Mouse (Mus musculus) midbrain, embryonic 11.5 days (tissue): ENCODE results near the gene Gfpt2. TPM values are rescaled to one million over a fixed set of nuclear protein-coding genes. Genes with fewer than 3 reads are reported as not detected.

Source experiments
- ATAC-seq: fragments of 200-750 bp; cut with Nextera tagmentation; 2 replicates; pipeline ENCODE4 v1.8.0; 2017; ENCODE audit warnings: moderate TSS enrichment, moderate library complexity; ENCODE audit not compliant: low FRiP score
- DNase-seq: peaks from one replicate; pipeline ENCODE4 v3.0.0; 2015; ENCODE audit warnings: low spot score; ENCODE audit errors: missing footprints
- H3K27ac ChIP-seq: fragments of 300-500 bp; sonication (generic); 2 replicates; pipeline ENCODE4 v1.5.1; 2014; ENCODE audit warnings: low read depth, low read length
- H3K27me3 ChIP-seq: fragments of 300-500 bp; sonication (generic); 2 replicates; pipeline ENCODE4 v1.6.1; 2014; ENCODE audit warnings: mild to moderate bottlenecking, low read length, moderate library complexity, mixed read lengths; ENCODE audit not compliant: control insufficient read depth, insufficient read depth
- H3K36me3 ChIP-seq: fragments of 300-500 bp; sonication (generic); 2 replicates; pipeline ENCODE4 v1.6.1; 2014; ENCODE audit warnings: mild to moderate bottlenecking, low read length, moderate library complexity, mixed read lengths; ENCODE audit not compliant: control insufficient read depth, insufficient read depth
- H3K4me1 ChIP-seq: fragments of 300-500 bp; sonication (generic); 2 replicates; pipeline ENCODE4 v1.6.1; 2014; ENCODE audit warnings: low read length; ENCODE audit not compliant: control insufficient read depth, insufficient read depth
- H3K4me2 ChIP-seq: fragments of 300-500 bp; sonication (generic); 2 replicates; pipeline ENCODE4 v1.6.1; 2014; ENCODE audit warnings: mild to moderate bottlenecking, moderate library complexity
- H3K4me3 ChIP-seq: fragments of 300-500 bp; sonication (generic); 2 replicates; pipeline ENCODE4 v1.5.1; 2014; ENCODE audit warnings: low read depth, low read length
- H3K9ac ChIP-seq: fragments of 300-500 bp; sonication (generic); 2 replicates; pipeline ENCODE4 v1.6.1; 2014; ENCODE audit warnings: low read length
- H3K9me3 ChIP-seq: fragments of 300-500 bp; sonication (generic); 2 replicates; pipeline ENCODE4 v1.6.1; 2016; ENCODE audit warnings: low read length; ENCODE audit not compliant: control insufficient read depth
- WGBS: fragments of 180-500 bp; shearing (Covaris S2); extraction: QIAGEN DNeasy Blood & Tissue Kit; methylation state at CpG from one replicate; pipeline ENCODE4 v1.1.7; 2014; 5-methylcytosine and 5-hydroxymethylcytosine counted together
- polyA plus RNA-seq: library from polyadenylated mRNA; unstranded; fragments of >200 nt; fragmentation: Nextera tagmentation; extraction: Ambion mirVana; gene quantifications from 2 replicates; pipeline ENCODE4 v1.2.1, GENCODE M21; 2014

Gene Gfpt2
- polyA plus RNA-seq, 1 experiment from 2014 or later: 8.7 TPM

- H3K4me1 ChIP-seq: no peaks in the 10 kb centered on the region
- WGBS: 26% methylated on average over 6 of the region's 6 CpGs
Measured at GRCm38 (mm10) chr11:49827243-49827642, 33.3 kb downstream of the Gfpt2 start.

GRCm38 (mm10) chr11:49829176-49829745, 35.3 kb downstream of the Gfpt2 start:
- Histone ChIP-seq H3K4me2 (no peak overlapping the region), H3K9ac (no peak overlapping the region), H3K4me3 (no peak overlapping the region), H3K27me3 (no peaks in the 10 kb centered on the region), H3K36me3 (no peaks in the 10 kb centered on the region), H3K9me3 (no peaks in the 10 kb centered on the region), H3K4me1 (no peaks in the 10 kb centered on the region), H3K27ac (no peak overlapping the region)
- 92% methylated on average over 7 of the region's 7 CpGs for WGBS
- ATAC-seq: no peak
- DNase-seq: no peak

More at GRCm38 (mm10) chr11:49827243-49827642, 33.3 kb downstream of the Gfpt2 start:
- Histone ChIP-seq H3K27me3 (no peaks in the 10 kb centered on the region), H3K36me3 (no peaks in the 10 kb centered on the region), H3K27ac (no peak overlapping the region), H3K4me2 (no peak overlapping the region), H3K4me3 (no peak overlapping the region), H3K9ac (no peak overlapping the region), H3K9me3 (no peaks in the 10 kb centered on the region)
- no peak for ATAC-seq
- DNase-seq: peak; percentile 72

DNA sequence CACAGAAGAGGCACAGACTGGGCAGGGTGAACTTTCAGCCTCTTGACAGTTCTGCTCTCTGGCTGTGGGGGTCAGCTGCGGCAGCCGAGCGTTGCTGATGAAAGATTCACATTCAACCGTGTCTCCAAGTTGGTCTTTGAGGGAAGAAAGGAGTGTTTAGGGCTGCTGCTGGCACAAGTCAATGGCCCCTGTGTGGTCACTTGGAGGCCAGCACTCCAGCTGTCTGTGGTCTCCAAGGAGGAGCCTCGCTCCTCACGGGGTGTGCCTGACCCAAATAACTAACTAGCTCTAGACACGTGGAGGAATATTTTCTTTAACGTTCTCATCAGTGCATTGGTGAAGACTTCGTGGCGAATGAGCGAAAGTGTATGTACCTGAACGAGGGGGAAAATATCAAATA, 38.0 kb downstream of the Gfpt2 start:
- Histone ChIP-seq H3K4me3 (no peak overlapping the region), H3K27ac (no peak overlapping the region), H3K36me3 (0 out of 2 replicates have a peak, but pooled peaks cover 3% of the 10 kb centered on the region), H3K9ac (no peak overlapping the region), H3K4me2 (no peak overlapping the region), H3K27me3 (no peaks in the 10 kb centered on the region), H3K4me1 (no peaks in the 10 kb centered on the region), H3K9me3 (no peaks in the 10 kb centered on the region)
- DNase-seq (no peak), ATAC-seq (no peak)
- 88% methylated on average over 12 of the region's 12 CpGs for WGBS

DNA sequence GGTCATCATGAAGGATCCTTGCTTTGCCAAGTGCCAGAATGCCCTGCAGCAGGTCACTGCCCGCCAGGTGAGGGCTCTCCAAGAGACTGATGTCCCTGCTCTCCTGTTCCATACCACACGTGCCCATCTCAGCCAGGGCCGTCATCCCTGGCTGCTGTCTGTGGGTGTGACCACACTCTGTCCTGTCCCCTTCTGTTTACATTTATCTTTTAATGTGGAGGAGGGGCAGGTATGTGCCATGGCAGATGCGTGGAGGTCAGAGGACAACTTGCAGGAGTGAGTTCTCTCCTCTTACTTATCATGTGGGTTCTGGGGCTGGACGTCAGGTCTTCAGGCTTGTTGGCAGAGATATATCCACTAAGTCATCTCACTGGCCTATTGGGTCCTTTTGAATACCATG, 39.0 kb downstream of the Gfpt2 start:
- Histone ChIP-seq H3K36me3 (0 out of 2 replicates have a peak, but pooled peaks cover 3% of the 10 kb centered on the region), H3K9ac (no peak overlapping the region), H3K9me3 (no peaks in the 10 kb centered on the region), H3K4me1 (no peaks in the 10 kb centered on the region; the same call in 1 of the 2 replicates), H3K4me2 (no peak overlapping the region), H3K27ac (no peak overlapping the region), H3K27me3 (no peaks in the 10 kb centered on the region), H3K4me3 (no peak overlapping the region)
- WGBS: 87% methylated on average over 5 of the region's 5 CpGs
- no peak for ATAC-seq
- no peak for DNase-seq

DNA sequence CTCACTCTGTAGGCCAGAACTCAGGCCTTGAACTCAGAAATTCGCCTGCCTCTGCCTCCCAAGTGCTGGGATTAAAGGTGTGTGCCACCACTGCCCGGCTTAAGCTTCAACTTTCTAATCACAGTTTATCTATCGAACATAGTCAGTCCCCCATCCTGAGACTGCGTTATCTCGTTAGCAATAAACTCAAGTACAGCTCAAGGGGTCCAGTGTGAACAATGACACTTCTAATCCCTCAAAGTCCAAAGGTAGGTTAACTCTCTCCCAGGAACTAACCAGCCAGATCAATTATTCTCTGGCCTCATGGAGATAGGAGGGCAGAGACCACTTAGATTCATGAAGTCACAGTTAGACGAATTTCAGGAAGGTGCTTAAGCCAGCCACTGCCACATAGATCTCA, 40.3 kb downstream of the Gfpt2 start:
- peaks cover 7% of the 10 kb centered on the region for H3K4me1 ChIP-seq
- H3K4me3 ChIP-seq: no peak overlapping the region
- H3K27me3 ChIP-seq: no peaks in the 10 kb centered on the region
- DNase-seq: no peak
- no peaks in the 10 kb centered on the region for H3K9me3 ChIP-seq
- no peak overlapping the region for H3K27ac ChIP-seq
- no peak overlapping the region for H3K9ac ChIP-seq
- WGBS: 90% methylated on average over 6 of the region's 6 CpGs
- H3K4me2 ChIP-seq: no peak overlapping the region
- 0 out of 2 replicates have a peak, but pooled peaks cover 3% of the 10 kb centered on the region for H3K36me3 ChIP-seq
- no peak for ATAC-seq

GRCm38 (mm10) chr11:49835257-49835956, 41.4 kb downstream of the Gfpt2 start:
- Histone ChIP-seq H3K27me3 (no peaks in the 10 kb centered on the region), H3K9me3 (no peaks in the 10 kb centered on the region), H3K36me3 (0 out of 2 replicates have a peak, but pooled peaks cover 3% of the 10 kb centered on the region), H3K4me3 (no peak overlapping the region), H3K4me2 (no peak overlapping the region), H3K9ac (no peak overlapping the region), H3K4me1 (peaks cover 7% of the 10 kb centered on the region), H3K27ac (no peak overlapping the region)
- 93% methylated on average over 11 of the region's 11 CpGs for WGBS
- DNase-seq (no peak), ATAC-seq (no peak)

GRCm38 (mm10) chr11:49837717-49838407, 43.9 kb downstream of the Gfpt2 start:
- 47% methylated on average over 13 of the region's 13 CpGs for WGBS
- ATAC-seq (peak; percentile 82), DNase-seq (no peak)
- H3K4me3 ChIP-seq: no peak overlapping the region
- no peak overlapping the region for H3K27ac ChIP-seq
- H3K9me3 ChIP-seq: no peaks in the 10 kb centered on the region
- 0 out of 2 replicates have a peak, but pooled peaks cover 3% of the 10 kb centered on the region for H3K36me3 ChIP-seq
- no peak overlapping the region for H3K4me2 ChIP-seq
- no peaks in the 10 kb centered on the region for H3K27me3 ChIP-seq
- peak overlapping the region; percentile 4; the same call in 1 of the 2 replicates for H3K9ac ChIP-seq
- peaks cover 7% of the 10 kb centered on the region for H3K4me1 ChIP-seq

GRCm38 (mm10) chr11:49840666-49841065, 46.7 kb downstream of the Gfpt2 start:
- Histone ChIP-seq H3K27ac (no peak overlapping the region), H3K9ac (no peak overlapping the region), H3K4me1 (peaks cover 7% of the 10 kb centered on the region), H3K4me2 (no peak overlapping the region), H3K36me3 (no peaks in the 10 kb centered on the region), H3K4me3 (no peak overlapping the region), H3K27me3 (no peaks in the 10 kb centered on the region), H3K9me3 (no peaks in the 10 kb centered on the region)
- 86% methylated on average over 1 of the region's 1 CpGs for WGBS
- ATAC-seq: no peak
- no peak for DNase-seq

DNA sequence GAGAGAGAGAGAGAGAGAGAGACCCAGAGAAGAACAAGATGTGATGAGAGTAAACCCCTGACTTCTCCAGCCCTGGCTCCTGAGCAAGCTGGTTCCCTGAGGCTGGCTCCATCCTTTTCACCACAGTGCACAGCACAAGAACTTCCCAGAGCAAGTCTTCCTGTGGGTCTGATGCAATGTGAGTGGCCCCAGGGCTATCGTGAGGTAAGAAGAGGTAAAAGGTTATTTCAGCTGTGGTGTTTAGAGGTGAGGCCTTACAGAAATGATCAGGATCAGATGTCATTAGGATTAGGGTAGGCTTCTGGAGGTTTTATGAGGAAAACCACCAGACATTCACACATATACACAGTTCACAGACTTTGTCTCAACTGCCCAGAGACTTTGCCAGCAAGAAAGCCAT, 47.9 kb downstream of the Gfpt2 start:
- H3K9ac ChIP-seq: no peak overlapping the region
- WGBS: 80% methylated on average over 1 of the region's 1 CpGs
- peaks cover 7% of the 10 kb centered on the region for H3K4me1 ChIP-seq
- no peak overlapping the region for H3K4me3 ChIP-seq
- H3K27me3 ChIP-seq: no peaks in the 10 kb centered on the region
- no peak overlapping the region for H3K4me2 ChIP-seq
- DNase-seq (no peak), ATAC-seq (no peak)
- H3K36me3 ChIP-seq: no peaks in the 10 kb centered on the region
- H3K9me3 ChIP-seq: no peaks in the 10 kb centered on the region
- no peak overlapping the region for H3K27ac ChIP-seq
